Mouse (Mus musculus) CD8-positive naive resting alpha-beta T cell, adult 2 months (primary cell): ENCODE measurements around the gene Mipep.

Experiments
- DNase-seq, 2 experiments: peaks; one replicate each; pipeline ENCODE4 v3.0.0; 2022; ENCODE audit warnings: low read depth in 2 of 2, low spot score in 2 of 2

Gene Mipep

DNA sequence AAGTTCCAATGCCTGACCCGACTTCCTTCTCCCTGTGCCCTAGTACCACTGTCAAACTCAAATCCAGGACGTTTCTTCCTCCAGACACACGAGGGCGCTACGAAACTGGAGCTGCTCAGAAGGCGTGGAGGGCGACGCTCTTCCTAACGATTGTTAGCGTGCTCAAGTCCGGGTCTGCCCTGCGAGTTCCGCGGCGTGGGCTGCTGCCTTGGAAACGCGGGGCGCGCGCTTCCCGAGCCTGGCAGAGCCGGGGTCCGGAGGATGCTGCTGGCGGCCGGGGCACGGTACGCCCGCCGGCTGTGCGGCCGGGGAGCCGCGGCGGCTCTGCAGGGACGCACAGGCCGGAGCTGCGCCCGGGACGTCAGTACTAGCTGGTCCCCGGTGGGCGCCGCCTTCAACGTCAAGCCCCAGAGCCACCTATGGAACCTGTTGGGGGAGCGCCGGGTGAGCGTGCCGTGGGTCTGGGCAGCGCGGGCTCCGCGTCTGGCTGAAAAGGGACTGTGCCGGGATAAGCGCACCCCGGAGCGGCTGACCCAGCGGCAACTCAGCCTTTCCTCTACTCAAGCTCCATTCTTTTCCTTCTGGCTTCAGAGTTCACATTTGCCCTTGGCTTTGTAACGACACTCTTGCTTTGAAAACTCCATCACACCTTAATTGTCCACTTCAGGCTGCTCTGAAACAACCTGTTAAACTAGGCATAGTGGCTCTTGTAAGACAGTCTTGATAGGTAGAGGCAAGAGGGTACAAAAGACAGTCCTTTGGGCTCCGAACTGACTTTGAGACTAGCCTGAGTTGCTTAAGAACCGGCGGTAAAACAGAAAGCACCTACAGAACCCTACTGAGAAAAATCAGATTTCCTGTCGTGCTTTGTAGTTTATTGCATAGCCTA, at the start of gene Mipep:
Mipep (plus strand) TSS at position 147 of the 889 bp plus-strand sequence.
- DNase-seq: peak; percentile 76 to 81

DNA sequence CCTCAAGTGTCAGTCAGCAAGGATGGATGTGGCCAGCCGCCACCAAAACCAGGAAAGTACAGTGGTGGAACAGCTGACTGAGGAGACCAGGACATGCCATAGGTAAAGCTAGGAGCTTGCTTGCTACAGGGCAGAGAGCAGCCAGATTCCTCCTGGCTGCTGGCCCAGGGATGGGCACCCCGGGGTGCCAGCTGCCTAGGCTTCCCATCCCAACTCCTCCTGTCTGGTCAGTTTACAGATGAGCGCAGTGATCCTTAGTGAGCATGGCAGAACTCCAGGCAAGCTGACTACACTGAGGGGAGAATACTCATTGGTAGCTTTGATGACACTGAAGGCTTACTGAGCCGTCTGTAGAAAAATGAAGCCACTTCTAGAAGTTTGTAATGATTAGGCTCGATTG, 49.2 kb upstream of the Mipep start:
- no peak for DNase-seq

DNA sequence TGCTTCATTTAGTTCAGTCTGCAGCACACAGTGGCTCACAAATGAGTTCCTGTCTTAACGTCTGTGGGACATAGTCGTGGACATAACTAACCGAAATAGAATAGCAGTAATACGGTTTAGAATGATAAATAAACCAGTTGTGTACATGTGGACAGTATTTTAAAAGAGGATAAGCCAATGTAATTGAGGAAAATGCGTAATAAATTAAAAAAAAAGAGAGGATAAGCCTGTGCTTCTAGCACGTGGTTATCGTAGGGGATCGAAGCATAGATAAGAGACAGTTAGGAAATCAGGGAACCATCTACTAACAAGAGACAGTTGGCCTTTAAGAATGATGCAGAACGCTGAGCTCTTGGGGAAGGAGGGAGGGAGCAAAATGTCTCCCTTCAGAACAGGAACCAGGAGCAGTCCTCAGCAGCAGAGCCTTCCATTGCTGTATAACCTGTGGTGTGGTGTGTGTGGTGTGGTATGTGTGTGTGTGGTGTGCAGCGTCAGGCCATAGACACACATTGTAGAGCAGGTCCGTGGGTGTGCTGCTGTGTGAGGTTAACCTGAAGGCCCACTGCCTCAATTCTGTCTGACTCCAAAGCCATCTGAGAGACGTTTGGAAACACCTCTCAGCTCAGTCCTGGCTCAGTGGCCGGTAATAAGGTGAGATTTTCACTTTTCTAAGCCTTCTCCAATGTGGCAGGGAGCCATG, 48.4 kb upstream of the Mipep start:
- no peak for DNase-seq

DNA sequence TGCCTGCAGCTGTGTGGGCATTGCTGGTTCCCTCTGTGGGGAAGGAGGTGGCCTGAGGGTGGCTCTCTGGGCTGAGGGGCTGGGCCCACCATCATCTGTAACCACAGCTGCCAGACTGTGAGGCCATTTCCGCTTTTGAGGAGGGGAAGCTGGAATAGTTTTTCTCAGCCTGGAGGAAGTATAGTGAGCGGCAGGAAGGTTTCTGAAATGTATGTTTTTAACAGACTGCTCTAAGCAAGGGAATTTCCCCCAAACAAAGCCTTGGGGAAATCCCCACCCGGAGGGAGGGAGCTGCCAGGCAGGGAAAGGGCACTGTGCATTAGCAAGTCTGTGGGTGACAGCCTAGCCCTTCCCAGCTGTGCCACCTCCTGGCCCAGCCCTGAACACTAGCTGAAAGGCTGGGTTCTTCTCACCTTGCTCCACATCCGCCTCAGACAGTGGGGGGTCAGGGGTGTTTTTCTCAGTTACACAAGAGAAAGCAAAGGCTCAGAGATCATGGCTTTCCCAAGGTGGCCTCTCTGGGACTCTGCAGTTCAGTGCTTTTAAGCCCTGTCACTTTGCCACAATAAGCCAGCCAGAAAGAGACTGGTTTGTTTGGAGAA, 47.7 kb upstream of the Mipep start:
- DNase-seq: peak; percentile 85 to 87

DNA sequence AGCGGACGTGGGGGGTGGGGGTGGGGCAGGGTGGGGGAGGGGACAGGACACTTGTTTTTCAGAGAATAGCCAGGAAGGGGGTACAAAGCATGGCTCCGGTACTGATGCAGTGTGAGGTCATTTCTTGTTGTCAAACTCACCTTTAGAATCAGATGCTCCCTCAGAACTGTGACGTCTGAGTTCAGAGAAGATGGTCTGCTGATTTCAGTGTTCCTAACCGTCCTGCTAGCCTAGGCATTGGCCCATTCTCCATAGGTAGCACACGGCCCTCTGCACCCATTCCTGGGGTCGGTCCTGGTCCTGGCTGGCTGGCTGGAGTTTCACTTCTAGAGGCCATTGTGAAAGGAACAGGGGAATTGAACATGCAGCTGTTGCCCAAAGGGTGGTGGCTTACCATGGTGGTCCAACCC, 47.2 kb upstream of the Mipep start:
- DNase-seq: peak; percentile 35 to 45

DNA sequence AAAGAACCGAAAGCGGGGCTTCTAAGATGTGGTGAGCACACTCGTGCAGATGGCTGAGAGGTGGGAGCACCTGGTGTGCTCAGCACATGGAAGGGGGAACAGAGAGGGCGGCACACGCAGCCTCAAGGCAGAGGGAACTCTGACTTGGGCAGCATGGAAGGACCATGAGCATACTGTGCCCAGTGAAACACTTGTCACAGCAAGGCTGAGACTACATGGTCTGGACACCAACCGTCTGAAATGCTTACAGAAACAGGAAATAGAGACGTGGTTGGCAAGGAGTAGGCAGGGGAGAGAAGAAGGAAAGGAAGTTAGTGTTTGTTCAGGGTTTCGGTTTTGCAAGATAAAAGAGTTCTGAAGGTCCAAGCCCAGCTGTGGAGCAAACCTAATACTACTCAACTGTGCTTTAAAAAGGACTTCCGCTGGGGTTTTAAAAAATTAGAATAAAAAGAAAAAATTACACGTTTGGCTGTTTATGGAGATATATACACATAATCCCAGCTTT, 45.9 kb upstream of the Mipep start:
- peak; percentile 39 to 61 for DNase-seq

DNA sequence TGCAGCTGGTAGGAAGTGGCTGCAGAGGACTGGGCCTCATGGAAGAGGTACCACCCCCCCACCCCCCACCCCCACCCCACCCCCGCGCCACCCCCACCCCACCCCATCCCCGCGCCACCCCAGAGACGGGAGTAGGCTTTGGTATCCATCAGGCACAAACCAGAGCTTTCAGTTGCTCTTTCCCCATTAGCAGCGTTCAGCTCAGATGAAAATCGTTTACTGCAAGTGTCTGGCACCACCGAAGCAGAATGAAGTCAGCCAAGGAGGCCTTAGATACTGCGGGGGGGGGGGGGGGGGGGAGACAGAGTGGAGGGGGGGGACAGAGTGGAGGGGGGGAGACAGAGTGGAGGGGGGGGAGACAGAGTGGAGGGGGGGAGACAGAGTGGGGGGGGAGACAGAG, 45.2 kb upstream of the Mipep start:
- DNase-seq: no peak

DNA sequence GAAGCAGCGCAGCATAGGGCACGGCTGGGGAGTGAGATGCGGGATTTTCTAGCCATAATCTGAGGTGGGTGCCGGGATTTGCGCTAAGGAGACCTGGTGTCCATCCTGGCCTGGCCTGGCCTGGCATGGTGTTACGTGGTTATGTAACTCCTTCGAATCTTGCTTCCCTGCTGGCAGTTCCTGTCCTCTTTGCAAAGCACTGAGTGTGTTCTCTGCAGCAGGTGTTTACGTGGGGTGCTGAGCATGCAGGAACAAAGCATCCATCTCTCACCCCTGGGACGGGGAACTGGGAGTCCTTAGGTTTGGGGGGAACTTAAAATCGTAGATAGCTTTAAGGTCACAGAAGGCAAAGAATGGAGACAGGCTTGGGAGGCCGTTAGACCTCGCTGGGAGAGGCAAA, 44.8 kb upstream of the Mipep start:
- no peak for DNase-seq

DNA sequence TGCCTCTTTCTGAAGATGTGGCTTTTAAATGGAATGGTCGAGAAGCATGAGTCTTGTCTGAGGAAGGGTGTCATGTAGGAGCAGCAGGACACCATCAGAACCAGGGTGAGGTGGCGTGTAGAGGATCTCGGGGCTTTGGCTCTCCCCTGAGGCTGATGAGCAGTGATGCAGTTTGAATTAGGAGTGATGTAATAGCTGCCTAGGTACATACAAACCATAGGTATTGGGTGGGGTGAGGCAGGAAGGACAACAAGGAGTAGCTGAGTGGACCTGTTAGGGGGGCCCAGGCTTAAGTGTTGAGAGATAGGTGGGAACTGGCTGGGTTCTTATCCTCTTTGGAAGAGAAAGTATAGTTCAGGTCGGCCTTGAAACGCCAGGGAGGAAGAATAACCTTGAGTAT, 43.9 kb upstream of the Mipep start:
- DNase-seq: no peak

DNA sequence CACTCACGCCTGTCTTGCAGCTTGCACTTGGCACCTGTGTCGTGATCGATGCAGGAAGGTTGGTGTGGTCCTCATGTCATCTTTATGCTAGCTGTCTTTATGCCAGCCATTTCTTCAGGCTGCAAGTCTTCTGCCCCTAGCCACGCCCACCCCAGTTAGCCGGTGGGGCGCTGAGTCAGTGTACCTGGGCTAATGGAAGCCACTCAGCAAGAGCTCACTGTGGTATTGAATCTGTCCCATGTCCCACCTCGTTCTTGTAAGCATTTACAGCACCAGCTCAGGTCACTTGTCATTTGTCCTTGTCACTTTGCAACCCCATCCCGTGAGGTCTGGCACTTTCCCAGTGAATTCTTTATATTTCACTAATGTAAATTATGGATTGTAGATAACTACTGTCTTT, 43.3 kb upstream of the Mipep start:
- DNase-seq: no peak

DNA sequence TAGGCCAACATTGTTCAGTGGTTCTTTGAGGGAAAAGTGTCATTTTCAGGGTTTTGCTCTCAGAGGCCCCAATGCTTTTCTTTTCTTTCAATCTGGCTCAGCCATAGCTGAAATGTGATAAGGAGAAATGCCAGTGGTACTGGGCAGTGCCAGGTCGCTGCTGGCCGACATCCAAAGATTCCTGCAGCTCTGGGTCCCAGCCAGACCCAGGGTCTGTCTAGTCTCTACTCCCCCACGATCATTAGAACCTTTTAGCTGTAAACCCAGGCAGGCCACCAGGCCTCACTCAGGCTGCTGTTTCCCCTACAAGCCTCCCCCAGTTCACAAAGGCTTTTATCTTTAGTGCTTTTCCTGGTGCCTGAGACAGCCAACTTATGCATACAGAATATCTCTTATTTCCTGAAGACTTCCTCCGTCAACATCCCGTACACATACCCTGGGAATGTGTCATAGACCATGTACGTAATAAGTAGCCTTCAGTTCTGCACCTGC, 42.8 kb upstream of the Mipep start:
- DNase-seq: no peak

DNA sequence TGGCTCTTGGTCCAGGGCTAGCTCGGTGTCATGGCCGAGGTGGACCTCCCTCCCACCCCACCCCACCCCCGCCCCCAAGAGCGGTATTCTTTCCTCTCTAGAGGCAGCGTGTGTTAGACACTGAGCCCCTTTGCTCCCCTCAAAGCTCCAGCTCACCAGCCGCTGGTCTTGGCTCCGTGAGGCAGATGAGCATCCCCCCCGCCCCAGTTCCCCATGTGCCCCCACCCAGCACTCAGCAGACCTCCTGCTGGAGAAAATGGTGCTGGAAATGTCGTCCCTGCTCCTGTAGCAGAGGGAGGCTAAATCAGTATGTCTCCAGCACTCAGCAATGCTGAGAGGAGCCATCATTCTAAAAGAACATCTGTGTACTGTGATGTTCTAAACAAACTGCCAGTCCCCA, 40.7 kb upstream of the Mipep start:
- DNase-seq: no peak

DNA sequence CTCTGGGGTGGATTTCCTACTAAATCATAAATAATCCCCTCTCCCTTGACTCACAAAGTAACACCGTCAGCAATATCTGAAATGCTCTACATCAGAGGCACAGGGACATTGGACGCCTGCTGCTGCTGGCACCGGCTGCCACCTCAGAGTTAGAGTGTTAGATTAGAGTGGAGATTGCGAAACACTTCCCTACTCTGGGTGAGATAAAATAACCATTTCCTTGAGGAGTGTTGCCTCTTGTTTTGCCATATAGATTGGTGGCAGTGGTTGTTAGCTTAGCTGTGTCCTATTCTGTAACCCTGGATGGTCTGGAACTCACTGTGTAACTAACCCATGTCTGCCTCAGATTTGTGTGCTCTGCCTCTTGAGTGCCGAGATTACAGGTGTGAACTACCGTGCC, 39.2 kb upstream of the Mipep start:
- no peak for DNase-seq

DNA sequence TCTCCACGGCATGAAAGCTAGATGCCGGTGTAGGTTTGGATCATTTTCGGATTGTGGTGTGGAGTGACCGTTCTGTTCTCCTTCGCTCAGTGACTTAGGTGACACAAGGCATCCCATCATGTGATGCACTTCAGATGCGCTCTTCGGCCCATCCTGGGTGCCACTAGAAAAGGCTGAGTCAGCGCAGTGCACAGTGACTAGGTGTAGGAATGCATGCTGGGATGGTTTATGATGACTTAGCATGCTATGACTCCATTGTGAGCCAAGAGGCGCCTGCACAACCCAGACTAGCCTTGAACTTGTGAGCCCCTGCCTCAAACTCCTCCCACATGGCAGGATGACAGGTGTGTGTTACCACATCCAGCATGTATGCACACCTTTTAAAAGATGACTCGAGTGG, 38.2 kb upstream of the Mipep start:
- DNase-seq: no peak

DNA sequence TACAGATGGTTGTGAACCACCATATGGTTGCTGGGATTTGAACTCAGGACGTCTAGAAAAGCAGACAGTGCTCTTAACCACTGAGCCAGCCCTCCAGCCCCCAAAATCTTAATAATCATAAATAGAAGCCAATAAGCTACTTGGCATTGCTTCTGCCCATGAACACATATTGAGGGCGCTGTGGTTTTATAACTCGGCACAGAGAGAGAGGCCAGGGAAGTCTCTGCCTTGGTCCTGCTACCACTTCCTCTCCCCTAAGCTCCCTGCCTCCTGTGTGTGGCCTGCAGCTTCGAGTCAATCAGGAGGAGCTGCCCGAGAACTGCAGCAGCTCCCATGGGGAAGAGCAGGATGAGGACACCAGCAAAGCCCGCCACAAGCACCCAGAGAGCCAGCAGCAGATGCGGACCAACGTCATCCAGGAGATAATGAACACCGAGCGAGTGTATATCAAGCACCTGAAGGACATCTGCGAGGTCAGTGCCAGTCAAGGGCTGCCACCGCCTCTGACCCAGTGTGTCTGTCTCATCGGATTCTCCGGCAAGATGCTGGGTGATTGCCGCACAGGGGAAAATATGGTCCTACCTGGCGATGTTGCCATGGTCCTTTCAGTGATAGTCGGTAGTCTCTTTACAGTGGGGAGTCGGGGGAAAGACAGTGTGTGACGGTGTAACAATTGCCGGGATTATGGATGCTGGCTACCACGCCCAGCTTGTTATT, 37.1 kb upstream of the Mipep start:
- DNase-seq: no peak

DNA sequence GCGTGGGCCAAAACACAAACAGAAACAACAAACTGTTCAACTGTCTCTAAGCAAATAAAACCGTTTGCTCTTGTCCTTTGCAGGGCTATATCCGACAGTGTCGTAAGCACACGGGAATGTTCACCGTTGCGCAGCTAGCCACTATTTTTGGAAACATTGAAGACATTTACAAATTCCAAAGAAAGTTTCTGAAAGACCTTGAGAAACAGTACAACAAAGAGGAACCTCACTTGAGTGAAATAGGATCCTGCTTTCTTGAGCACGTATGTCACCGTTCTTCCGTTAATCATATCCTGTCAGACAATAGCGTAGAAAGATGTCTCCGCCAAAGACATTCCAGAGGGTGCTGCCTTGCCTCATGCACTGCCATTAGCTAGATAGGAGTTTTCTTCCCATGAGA, 34.5 kb upstream of the Mipep start:
- DNase-seq: no peak

DNA sequence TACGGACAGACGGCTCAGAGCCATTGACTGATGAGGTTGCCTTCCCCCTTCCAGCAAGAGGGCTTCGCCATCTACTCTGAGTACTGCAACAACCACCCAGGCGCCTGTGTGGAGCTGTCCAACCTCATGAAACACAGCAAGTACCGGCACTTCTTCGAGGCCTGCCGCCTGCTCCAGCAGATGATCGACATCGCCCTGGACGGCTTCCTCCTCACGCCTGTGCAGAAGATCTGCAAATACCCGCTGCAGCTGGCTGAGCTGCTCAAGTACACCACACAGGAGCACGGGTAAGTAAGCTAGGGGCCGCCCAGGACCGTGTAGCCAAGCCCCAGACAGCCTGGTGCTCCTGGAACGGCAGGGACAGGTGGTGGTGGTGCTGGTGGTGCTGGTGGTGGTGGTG, 32.8 kb upstream of the Mipep start:
- no peak for DNase-seq

DNA sequence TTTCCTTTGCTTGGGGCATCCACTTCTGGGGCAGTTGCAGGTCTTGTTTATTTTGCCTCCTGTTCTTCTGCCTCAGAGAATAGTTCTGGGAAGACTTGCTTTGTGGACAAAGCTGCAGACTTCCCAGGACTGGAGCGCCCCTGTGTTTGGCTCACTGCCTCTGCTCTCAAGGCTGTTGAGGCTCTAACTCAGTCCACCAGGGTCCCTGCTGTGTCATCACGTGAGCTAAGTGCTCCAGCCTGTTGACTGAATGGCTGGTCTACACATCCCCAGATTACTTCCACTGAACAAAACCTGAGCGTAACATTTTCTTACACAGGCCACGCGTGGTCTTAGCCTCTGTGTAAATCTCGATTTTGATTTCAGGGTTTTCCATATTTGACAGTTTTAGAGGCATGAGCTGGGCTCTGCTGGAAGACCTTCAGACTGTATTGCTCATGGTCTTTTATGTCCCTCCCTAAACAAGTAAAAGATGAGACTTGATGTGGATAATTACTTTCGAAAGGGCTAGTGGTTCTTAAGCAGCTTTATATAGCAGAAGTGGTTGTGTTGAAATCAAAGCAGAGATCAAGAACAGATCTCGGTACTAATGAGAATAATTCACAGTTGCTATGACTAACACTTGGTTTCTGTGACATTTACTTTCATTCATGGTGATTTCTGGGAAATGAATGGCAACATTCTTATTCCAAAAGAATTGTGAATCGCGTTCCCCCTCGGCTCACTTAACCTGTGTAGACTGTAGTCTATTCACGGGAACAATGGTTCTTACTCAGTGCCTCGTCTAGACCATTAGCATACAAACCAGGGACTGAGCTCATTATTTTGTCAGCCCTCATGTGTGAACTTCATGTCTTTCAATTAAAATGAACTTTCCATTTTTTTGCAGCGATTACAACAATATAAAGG, 31.2 kb upstream of the Mipep start:
- no peak for DNase-seq

DNA sequence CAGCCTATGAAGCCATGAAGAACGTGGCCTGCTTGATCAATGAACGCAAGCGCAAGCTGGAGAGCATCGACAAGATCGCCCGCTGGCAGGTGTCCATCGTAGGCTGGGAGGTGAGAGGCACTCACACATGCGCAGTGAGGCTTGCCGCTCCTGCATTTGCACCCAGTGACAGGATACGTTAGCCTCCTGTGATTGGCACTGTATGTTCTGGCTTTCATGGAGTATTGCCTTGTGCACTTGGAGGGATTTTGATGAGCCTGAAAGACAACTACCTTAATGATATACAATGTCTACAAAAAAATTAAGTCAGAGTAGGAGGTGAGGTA, 30.6 kb upstream of the Mipep start:
- DNase-seq: no peak

DNA sequence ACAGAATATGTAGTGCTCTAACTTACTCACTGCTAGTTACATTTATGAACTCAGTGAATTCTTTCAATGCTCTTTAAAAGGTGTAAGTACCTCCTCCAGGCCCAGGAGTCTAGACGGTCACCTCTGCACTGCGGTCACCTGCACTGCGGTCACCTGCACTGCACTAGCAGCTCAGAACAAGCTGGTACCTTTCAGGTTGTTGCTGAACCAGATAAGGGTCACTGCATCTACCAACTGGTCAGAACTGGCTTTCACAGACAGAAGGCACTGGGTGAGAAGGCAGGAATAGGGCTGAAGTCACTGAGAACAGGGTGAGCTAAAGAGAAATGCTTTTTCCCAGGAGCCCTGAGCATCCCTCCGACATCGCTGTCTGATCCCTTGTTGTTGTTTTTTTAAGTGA, 29.7 kb upstream of the Mipep start:
- no peak for DNase-seq
